Mouse (Mus musculus) brain, embryonic 14.5 days (tissue): ENCODE measurements at regions not wholly inside any gene's neighbourhood (a gene's known extent, or its start where the extent isn't known, plus 50 kb on each side); places are given as distances from the start of the nearest gene placed in this dataset.

Experiments
- CTCF ChIP-seq: fragments of 200-500 bp; IDR thresholded peaks from 2 replicates; pipeline ENCODE4 v1.5.1; 2012; ENCODE audit warnings: inconsistent platforms, mild to moderate bottlenecking, moderate library complexity, borderline replicate concordance; ENCODE audit not compliant: insufficient read depth, insufficient read length; ENCODE audit errors: extremely low read depth
- POLR2A ChIP-seq: fragments of 200-500 bp; IDR thresholded peaks from 2 replicates; pipeline ENCODE4 v1.6.1; 2012; ENCODE audit warnings: mild to moderate bottlenecking, inconsistent platforms, borderline replicate concordance; ENCODE audit not compliant: poor library complexity, insufficient read depth, insufficient read length, severe bottlenecking; ENCODE audit errors: extremely low read depth

DNA sequence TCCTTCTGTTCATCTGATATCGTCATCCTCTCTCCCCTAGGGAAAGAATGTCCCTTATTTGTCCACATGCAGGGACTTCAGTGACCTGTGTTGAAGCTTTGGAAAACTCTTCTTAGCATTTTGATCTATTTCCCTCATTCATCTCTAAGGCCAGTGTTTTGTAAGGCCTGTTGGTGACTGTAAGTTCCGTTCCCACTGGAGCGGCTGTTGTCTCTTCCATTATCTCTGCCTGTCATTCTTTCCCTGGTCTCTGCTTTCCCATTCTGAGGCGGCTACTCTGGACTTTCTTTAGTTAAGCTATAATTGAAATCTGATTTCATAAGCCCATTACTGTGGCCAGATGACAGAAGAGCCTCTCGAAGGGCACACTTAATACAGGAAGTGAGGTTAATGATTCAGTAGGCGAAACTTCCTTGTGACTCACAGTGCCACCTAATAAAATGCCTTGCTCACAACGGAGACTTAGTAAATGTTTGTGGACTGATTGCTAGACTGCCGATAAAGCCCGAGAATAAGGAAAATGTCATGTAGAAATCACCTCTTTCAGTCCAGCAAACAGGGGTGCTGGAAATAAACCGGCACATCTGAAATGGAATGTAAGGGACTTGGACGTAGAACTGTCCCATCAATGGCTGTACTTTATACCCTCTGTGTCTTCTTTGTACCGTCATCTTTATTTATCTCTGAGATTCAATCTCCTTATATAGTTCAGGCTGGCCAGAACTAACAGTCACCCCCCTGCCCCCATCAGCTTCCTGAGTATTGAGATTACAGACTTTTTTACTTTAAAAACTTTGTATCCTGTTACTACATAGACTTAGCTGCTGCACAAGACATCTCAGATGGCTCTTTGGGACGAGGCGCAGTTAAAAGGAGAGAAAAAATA is 250.1 kb downstream of the Klf5 start:
- no peak for TF ChIP-seq POLR2A
- no peak for TF ChIP-seq CTCF
